Mouse (Mus musculus): ENCODE measurements around the gene Uox.

DNA sequence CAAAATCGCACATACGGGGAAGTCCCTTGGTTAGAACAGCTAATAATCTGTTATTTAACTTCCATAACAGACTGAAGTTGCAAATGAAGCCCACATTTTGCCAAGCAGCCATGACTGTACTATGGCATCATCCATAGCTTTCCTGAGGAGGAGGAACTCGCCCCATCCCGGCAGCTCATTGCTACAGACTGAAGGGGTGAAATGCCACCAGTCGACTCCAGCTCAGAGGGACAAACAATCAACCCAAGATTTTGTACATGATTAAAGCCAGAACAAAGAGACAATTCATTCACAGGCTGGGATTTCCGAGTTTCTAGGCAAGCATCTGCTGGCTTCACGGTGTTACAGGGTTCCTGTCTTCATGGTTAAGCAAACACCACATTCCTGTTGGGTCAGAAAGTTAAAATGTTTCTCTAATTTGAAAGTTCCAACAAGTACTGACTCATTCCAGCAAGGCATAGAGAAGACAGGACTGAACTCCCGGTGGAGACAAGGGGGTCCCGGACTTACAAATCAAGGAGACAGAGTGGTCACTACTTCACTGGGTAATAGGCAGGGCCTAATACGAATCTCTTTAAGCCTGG, 79.2 kb downstream of the Uox start:
- TF ChIP-seq CEBPB (IDR thresholded peaks at IDR 0.05; ENCODE audit: insufficient read depth, poor library complexity, severe bottlenecking) (no peak), POLR2AphosphoS2 (IDR thresholded peaks at IDR 0.05; ENCODE audit: insufficient read length, low read depth) (no peak), TCF12 (IDR thresholded peaks at IDR 0.05; ENCODE audit: insufficient read depth, poor library complexity, severe bottlenecking) (no peak), MYOD1 (IDR thresholded peaks at IDR 0.05; ENCODE audit: control insufficient read depth in 1 of 3, insufficient read length in 2 of 3, low read depth in 2 of 3) (no peak), TCF3 (IDR thresholded peaks at IDR 0.05; ENCODE audit: insufficient read length, low read depth) (no peak), POLR2A (IDR thresholded peaks at IDR 0.05; ENCODE audit: insufficient read length, low read depth) (no peak), USF1 (IDR thresholded peaks at IDR 0.05; ENCODE audit: low read depth) (no peak), MYOG (IDR thresholded peaks at IDR 0.05; ENCODE audit: control insufficient read depth in 1 of 3, insufficient read depth in 1 of 3, insufficient read length in 2 of 3, low read depth in 2 of 3) (no peak)
